Mouse (Mus musculus) midbrain, embryonic 14.5 days (tissue): ENCODE measurements at regions not wholly inside any gene's neighbourhood (a gene's known extent, or its start where the extent isn't known, plus 50 kb on each side); places are given as distances from the start of the nearest gene placed in this dataset.

Source experiments
- ATAC-seq: fragments of 200-750 bp; cut with Nextera tagmentation; 2 replicates; pipeline ENCODE4 v1.8.0; 2017; ENCODE audit warnings: moderate number of reproducible peaks, moderate library complexity; ENCODE audit not compliant: low FRiP score, low TSS enrichment
- DNase-seq: peaks from one replicate; pipeline ENCODE4 v3.0.0-alpha.2; 2015
- H3K27ac ChIP-seq: fragments of 300-500 bp; sonication (generic); replicated peaks from 2 replicates; pipeline ENCODE4 v1.5.1; 2014; ENCODE audit warnings: mild to moderate bottlenecking, low read depth, low read length, moderate library complexity
- H3K27me3 ChIP-seq: fragments of 300-500 bp; sonication (generic); 2 replicates; pipeline ENCODE4 v1.6.1; 2014; ENCODE audit warnings: low read length, control low read depth, mixed read lengths; ENCODE audit not compliant: control insufficient read depth, insufficient read depth
- H3K36me3 ChIP-seq: fragments of 300-500 bp; sonication (generic); 2 replicates; pipeline ENCODE4 v1.6.1; 2014; ENCODE audit warnings: low read length, control low read depth; ENCODE audit not compliant: control insufficient read depth, insufficient read depth
- H3K4me1 ChIP-seq: fragments of 300-500 bp; sonication (generic); 2 replicates; pipeline ENCODE4 v1.6.1; 2014; ENCODE audit warnings: mild to moderate bottlenecking, antibody characterized with exemption, low read length, control low read depth; ENCODE audit not compliant: control insufficient read depth, insufficient read depth
- H3K4me2 ChIP-seq: fragments of 300-500 bp; sonication (generic); 2 replicates; pipeline ENCODE4 v1.6.1; 2014; ENCODE audit warnings: mild to moderate bottlenecking, low read length, moderate library complexity
- H3K4me3 ChIP-seq: fragments of 300-500 bp; sonication (generic); replicated peaks from 2 replicates; pipeline ENCODE4 v1.5.1; 2014; ENCODE audit warnings: low read depth, low read length
- H3K9ac ChIP-seq: fragments of 300-500 bp; sonication (generic); replicated peaks from 2 replicates; pipeline ENCODE4 v1.6.1; 2014; ENCODE audit warnings: mild to moderate bottlenecking, low read length, moderate library complexity
- H3K9me3 ChIP-seq: fragments of 300-500 bp; sonication (generic); 2 replicates; pipeline ENCODE4 v1.6.1; 2016; ENCODE audit warnings: low read length, control low read depth, mixed read lengths; ENCODE audit not compliant: control insufficient read depth
- WGBS: fragments of 180-500 bp; shearing (Covaris S2); extraction: QIAGEN DNeasy Blood & Tissue Kit; methylation state at CpG from one replicate; pipeline ENCODE4 v1.1.7; 2014; 5-methylcytosine and 5-hydroxymethylcytosine counted together

DNA sequence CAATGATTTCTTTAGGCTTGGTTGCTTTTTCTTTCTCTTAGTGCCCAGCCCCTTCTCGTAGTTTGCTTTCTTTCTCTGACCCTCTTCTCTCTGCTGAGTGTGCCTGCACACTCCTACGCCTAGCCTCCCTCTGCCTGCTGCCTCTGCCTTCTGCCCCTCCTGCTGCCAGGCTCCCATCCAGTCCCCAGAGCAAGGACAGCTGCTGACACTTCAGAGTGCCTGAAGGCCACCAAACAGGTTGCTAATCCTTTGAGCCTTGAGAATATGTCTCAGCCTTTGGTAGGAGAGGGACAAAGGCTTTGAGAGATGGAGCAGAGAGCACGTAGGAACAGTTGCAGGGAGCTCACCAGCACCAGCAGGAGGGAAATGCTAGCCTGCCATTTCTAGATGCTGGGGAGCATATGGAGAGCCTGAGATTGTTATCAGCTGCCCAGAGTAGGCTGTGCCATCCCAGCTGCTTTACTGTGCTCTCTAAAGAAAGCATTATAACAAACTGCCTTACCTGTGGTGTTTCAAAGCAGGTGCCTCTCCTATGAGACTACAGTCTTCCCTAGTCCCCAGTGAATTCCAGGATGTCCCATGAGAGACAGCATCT lies 103.0 kb upstream of the Arrdc4 start:
- ATAC-seq = no peak
- no peaks in the 10 kb centered on the region for H3K36me3 ChIP-seq
- WGBS = 34% methylated on average over 3 of the region's 3 CpGs

GRCm38 (mm10) chr7:68844606-68845005 lies 95.6 kb upstream of the Arrdc4 start:
- H3K27me3 ChIP-seq = no peaks in the 10 kb centered on the region
- no peaks in the 10 kb centered on the region for H3K36me3 ChIP-seq
- H3K4me1 ChIP-seq = no peaks in the 10 kb centered on the region
- H3K4me3 ChIP-seq = no peak overlapping the region
- H3K9ac ChIP-seq = no peak overlapping the region
- ATAC-seq = no peak
- no peaks in the 10 kb centered on the region for H3K9me3 ChIP-seq
- WGBS = 80% methylated on average over 7 of the region's 7 CpGs
- no peak overlapping the region for H3K27ac ChIP-seq
- H3K4me2 ChIP-seq = no peak overlapping the region
- no peak for DNase-seq

More for the DNA sequence above, 103.0 kb upstream of the Arrdc4 start:
- no peak for DNase-seq
- H3K27me3 ChIP-seq = no peaks in the 10 kb centered on the region
- no peaks in the 10 kb centered on the region for H3K9me3 ChIP-seq
- H3K4me2 ChIP-seq = no peak overlapping the region
- no peak overlapping the region for H3K4me3 ChIP-seq
- H3K4me1 ChIP-seq = no peaks in the 10 kb centered on the region
- H3K27ac ChIP-seq = no peak overlapping the region
- no peak overlapping the region for H3K9ac ChIP-seq

DNA sequence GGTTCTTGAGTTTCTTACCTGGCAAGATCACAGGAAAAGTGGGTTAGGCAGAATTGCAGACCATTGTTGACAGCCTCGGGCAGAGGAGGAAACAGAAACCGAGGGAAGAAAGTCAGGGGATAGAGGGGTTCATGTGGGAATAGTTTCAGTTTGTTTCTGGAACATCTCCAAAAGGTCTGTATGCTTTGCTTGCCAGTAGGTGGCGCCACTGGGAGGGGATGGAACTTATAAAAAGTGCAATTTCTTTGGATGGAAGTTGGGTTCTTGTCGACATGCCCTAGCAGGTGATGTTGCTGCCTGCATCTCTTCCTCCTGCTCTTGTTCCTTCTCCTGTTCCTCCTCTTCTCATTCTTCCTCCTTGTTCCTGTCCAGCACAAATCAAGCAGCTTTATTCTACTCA lies 94.3 kb upstream of the Arrdc4 start:
- Histone ChIP-seq H3K27me3 (no peaks in the 10 kb centered on the region), H3K4me3 (no peak overlapping the region), H3K4me1 (no peaks in the 10 kb centered on the region), H3K9ac (no peak overlapping the region), H3K36me3 (no peaks in the 10 kb centered on the region), H3K9me3 (no peaks in the 10 kb centered on the region), H3K27ac (no peak overlapping the region), H3K4me2 (no peak overlapping the region)
- DNase-seq = no peak
- no peak for ATAC-seq
- 57% methylated on average over 4 of the region's 4 CpGs for WGBS

- Histone ChIP-seq H3K4me1 (no peaks in the 10 kb centered on the region), H3K27ac (no peak overlapping the region), H3K4me2 (no peak overlapping the region), H3K4me3 (no peak overlapping the region), H3K36me3 (no peaks in the 10 kb centered on the region), H3K27me3 (no peaks in the 10 kb centered on the region), H3K9ac (no peak overlapping the region), H3K9me3 (no peaks in the 10 kb centered on the region)
- DNase-seq = peak; percentile 77
- 39% methylated on average over 10 of the region's 10 CpGs for WGBS
- peak; percentile 53; the same call in 1 of the 2 replicates for ATAC-seq
These were observed 85.1 kb upstream of the Arrdc4 start for GRCm38 (mm10) chr7:68833977-68834791.

DNA sequence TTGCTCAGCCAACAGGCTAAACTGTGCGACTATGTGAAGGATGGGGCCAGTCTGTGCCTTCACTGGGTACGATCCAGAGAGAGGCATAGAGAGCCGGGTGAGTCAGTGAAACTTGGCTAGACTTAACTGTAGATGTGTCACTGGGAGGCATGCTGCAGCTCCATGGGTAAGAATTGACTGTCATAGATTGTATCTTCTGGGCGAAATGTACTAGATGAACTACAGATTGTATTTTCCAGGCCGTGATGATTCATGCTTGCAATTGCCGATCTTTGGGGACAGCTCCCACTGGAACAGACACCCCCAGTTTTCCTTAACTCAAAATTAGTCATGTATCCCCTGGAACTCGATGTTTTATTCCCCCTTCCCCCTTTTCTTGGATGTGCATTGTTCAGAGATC lies 84.5 kb upstream of the Arrdc4 start:
- no peak overlapping the region for H3K27ac ChIP-seq
- H3K9me3 ChIP-seq = no peaks in the 10 kb centered on the region
- no peaks in the 10 kb centered on the region for H3K4me1 ChIP-seq
- no peaks in the 10 kb centered on the region for H3K27me3 ChIP-seq
- ATAC-seq = no peak
- WGBS = 92% methylated on average over 7 of the region's 7 CpGs
- H3K4me3 ChIP-seq = no peak overlapping the region
- no peak overlapping the region for H3K9ac ChIP-seq
- DNase-seq = no peak
- no peaks in the 10 kb centered on the region for H3K36me3 ChIP-seq
- H3K4me2 ChIP-seq = no peak overlapping the region

DNA sequence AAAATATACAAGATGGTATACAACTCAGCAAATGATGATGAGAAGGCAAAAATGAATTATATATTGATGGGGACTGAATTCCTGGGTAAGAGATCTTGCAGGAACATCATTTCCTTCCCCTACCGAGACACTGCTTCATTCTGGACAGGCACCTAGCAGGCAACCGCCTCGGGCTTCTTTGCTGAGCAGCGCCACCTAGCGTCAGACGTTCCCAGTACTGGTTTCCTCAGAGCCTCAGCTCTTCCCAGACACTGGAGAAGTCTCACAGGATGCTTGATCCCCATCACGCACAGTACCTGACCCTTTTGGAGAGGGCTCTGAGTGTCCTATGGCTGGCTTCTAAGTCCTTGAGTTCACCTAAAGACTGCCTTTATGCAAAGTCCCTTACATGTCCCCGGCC lies 80.8 kb upstream of the Arrdc4 start:
- ATAC-seq (peak; percentile 48; the same call in 1 of the 2 replicates), DNase-seq (peak; percentile 93)
- no peaks in the 10 kb centered on the region for H3K9me3 ChIP-seq
- H3K4me3 ChIP-seq = no peak overlapping the region
- no peaks in the 10 kb centered on the region for H3K36me3 ChIP-seq
- H3K27ac ChIP-seq = no peak overlapping the region
- no peak overlapping the region for H3K9ac ChIP-seq
- H3K4me2 ChIP-seq = no peak overlapping the region
- no peaks in the 10 kb centered on the region for H3K27me3 ChIP-seq
- 15% methylated on average over 8 of the region's 8 CpGs for WGBS
- H3K4me1 ChIP-seq = no peaks in the 10 kb centered on the region

- Histone ChIP-seq H3K36me3 (no peaks in the 10 kb centered on the region), H3K4me2 (no peak overlapping the region), H3K9me3 (no peaks in the 10 kb centered on the region), H3K9ac (no peak overlapping the region), H3K27me3 (no peaks in the 10 kb centered on the region), H3K27ac (no peak overlapping the region), H3K4me3 (no peak overlapping the region), H3K4me1 (no peaks in the 10 kb centered on the region)
- DNase-seq (no peak), ATAC-seq (no peak)
- WGBS = 76% methylated on average over 2 of the region's 2 CpGs
These were observed 75.4 kb upstream of the Arrdc4 start for GRCm38 (mm10) chr7:68824399-68824798.

DNA sequence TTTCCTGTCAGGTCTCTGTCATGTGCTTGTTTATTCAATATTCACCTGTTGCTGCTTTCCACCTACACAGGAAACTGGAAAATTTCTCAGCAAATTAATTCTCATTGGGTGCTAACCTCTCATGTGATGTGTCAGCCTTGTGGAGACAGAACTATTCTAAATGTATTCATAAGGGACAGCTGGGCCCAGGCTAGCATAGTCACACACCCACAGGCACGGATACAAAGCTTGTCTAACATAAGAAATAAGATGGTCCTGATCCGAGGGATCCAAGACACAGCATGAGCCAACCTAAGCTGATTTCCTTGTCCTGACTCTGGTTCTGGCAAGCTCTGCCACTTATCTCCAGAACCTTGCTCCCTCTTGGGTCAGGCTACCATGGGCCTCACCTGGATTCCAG lies 74.6 kb upstream of the Arrdc4 start:
- Histone ChIP-seq H3K4me1 (no peaks in the 10 kb centered on the region), H3K4me2 (no peak overlapping the region), H3K9ac (no peak overlapping the region), H3K4me3 (no peak overlapping the region), H3K9me3 (no peaks in the 10 kb centered on the region), H3K27ac (no peak overlapping the region), H3K27me3 (no peaks in the 10 kb centered on the region), H3K36me3 (no peaks in the 10 kb centered on the region)
- DNase-seq (no peak), ATAC-seq (no peak)
- 67% methylated on average over 2 of the region's 2 CpGs for whole genome bisulfite sequencing

- no peak overlapping the region for H3K27ac ChIP-seq
- ATAC-seq = peak; percentile 27; the same call in 1 of the 2 replicates
These were observed 74.1 kb upstream of the Arrdc4 start for GRCm38 (mm10) chr7:68823189-68823588.

More at GRCm38 (mm10) chr7:68823189-68823588, 74.1 kb upstream of the Arrdc4 start:
- no peaks in the 10 kb centered on the region for H3K27me3 ChIP-seq
- WGBS = 5% methylated on average over 7 of the region's 7 CpGs
- DNase-seq = peak; percentile 87
- H3K36me3 ChIP-seq = no peaks in the 10 kb centered on the region
- H3K9ac ChIP-seq = no peak overlapping the region
- no peak overlapping the region for H3K4me2 ChIP-seq
- H3K9me3 ChIP-seq = no peaks in the 10 kb centered on the region
- H3K4me1 ChIP-seq = no peaks in the 10 kb centered on the region
- no peak overlapping the region for H3K4me3 ChIP-seq
